Mouse (Mus musculus) stomach, embryonic 15.5 days (tissue): ENCODE measurements around the gene AW209491. TPM values are rescaled to one million over a fixed set of nuclear protein-coding genes. Genes with fewer than 3 reads are reported as not detected.

Experiments
- ATAC-seq: fragments of 200-750 bp; cut with Nextera tagmentation; 2 replicates; pipeline ENCODE4 v1.8.0; 2017; ENCODE audit warnings: low read depth, moderate number of reproducible peaks, moderate TSS enrichment; ENCODE audit not compliant: insufficient read depth, low FRiP score
- H3K27ac ChIP-seq: fragments of 300-500 bp; sonication (generic); 2 replicates; pipeline ENCODE4 v1.5.1; 2015; ENCODE audit warnings: mild to moderate bottlenecking, inconsistent platforms
- H3K27me3 ChIP-seq: fragments of 300-500 bp; sonication (generic); replicated peaks from 2 replicates; pipeline ENCODE4 v1.6.1; 2015; ENCODE audit warnings: inconsistent platforms
- H3K36me3 ChIP-seq: fragments of 300-500 bp; sonication (generic); 2 replicates; pipeline ENCODE4 v1.6.1; 2015; ENCODE audit warnings: inconsistent platforms
- H3K4me1 ChIP-seq: fragments of 300-500 bp; sonication (generic); 2 replicates; pipeline ENCODE4 v1.6.1; 2015; ENCODE audit warnings: inconsistent platforms
- H3K4me2 ChIP-seq: fragments of 300-500 bp; sonication (generic); 2 replicates; pipeline ENCODE4 v1.6.1; 2015; ENCODE audit warnings: mild to moderate bottlenecking, inconsistent platforms
- H3K4me3 ChIP-seq: fragments of 300-500 bp; sonication (generic); replicated peaks from 2 replicates; pipeline ENCODE4 v1.5.1; 2015; ENCODE audit warnings: inconsistent platforms
- H3K9ac ChIP-seq: fragments of 300-500 bp; sonication (generic); 2 replicates; pipeline ENCODE4 v1.6.1; 2015; ENCODE audit warnings: inconsistent platforms
- H3K9me3 ChIP-seq: fragments of 300-500 bp; sonication (generic); 2 replicates; pipeline ENCODE4 v1.6.1; 2016; ENCODE audit warnings: inconsistent platforms
- WGBS: fragments of 180-500 bp; shearing (Covaris S2); methylation state at CpG from one replicate; pipeline ENCODE4 v1.1.7; 2015; 5-methylcytosine and 5-hydroxymethylcytosine counted together
- polyA plus RNA-seq: library from polyadenylated mRNA; unstranded; fragments of >200 nt; fragmentation: Nextera tagmentation; extraction: Ambion mirVana; gene quantifications from 2 replicates; pipeline ENCODE4 v1.2.1, GENCODE M21; 2015

AW209491 gene
- polyA plus RNA-seq = 25.5 and 28.3 TPM in 2 replicates

GRCm38 (mm10) chr13:14629726-14630641 is at the start of gene AW209491:
TSS of gene AW209491 (plus strand) at chr13:14630154.
- Histone ChIP-seq H3K9ac (peak within 1 kb of the TSS; percentile 49), H3K27me3 (no peaks in the 10 kb centered on the region), H3K4me2 (peak within 1 kb of the TSS; percentile 66), H3K36me3 (peaks cover 8% of the 10 kb centered on the region; the same call in 1 of the 2 replicates), H3K9me3 (no peaks in the 10 kb centered on the region), H3K4me1 (peaks cover 6% of the 10 kb centered on the region; the same call in 1 of the 2 replicates), H3K27ac (peak within 1 kb of the TSS; percentile 74; the same call in 1 of the 2 replicates), H3K4me3 (peak within 1 kb of the TSS; percentile 61)
- peak; percentile 95 for ATAC-seq
- under 1% methylated on average over 29 of the region's 29 CpGs for WGBS

DNA sequence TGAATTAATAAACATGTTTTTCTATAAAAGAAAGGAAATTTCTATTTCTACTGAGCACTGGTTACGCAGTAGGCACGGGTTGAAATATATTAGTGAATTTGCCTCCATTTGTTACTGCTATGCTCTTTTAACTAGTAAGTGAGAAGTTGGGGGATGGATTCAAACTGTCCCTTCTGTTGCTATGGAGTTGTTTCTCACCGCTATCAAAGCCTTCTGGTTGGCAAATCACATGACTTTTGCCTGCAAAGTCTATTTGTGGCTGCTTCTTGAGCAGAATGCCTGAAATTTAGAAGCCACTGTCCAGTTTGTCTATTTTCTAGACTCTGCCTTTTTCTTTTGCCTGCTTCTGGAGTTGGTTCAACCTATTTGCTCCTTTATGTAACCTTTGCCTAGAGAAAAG is 49.6 kb upstream of the AW209491 start:
- WGBS = 70% methylated on average over 3 of the region's 3 CpGs

DNA sequence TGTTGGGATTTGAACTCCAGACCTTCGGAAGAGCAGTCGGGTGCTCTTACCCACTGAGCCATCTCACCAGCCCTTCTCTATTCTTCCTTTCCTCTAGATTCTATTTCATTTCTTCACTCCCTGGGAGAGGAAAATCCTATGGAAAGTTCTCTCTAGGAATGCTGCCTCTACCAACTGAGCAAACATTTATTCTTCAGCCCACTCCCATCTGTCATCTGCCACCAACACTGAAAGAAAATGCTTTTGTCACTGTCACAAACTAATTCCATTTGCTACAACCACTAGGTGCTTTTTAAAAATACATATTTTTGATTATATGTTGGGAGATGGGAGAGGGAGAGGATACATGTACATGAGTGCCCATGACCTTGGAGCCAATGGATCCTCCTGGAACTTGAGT is 27.2 kb upstream of the AW209491 start:
- Histone ChIP-seq H3K27me3 (no peaks in the 10 kb centered on the region), H3K4me2 (no peak overlapping the region), H3K9me3 (no peaks in the 10 kb centered on the region), H3K27ac (no peak overlapping the region), H3K9ac (no peak overlapping the region), H3K4me1 (no peaks in the 10 kb centered on the region), H3K36me3 (no peaks in the 10 kb centered on the region), H3K4me3 (no peak overlapping the region)
- no peak for ATAC-seq
- WGBS = 91% methylated on average over 2 of the region's 2 CpGs

More for the DNA sequence above, 49.6 kb upstream of the AW209491 start:
- H3K9me3 ChIP-seq = no peaks in the 10 kb centered on the region
- ATAC-seq = no peak
- no peak overlapping the region for H3K27ac ChIP-seq
- H3K36me3 ChIP-seq = no peaks in the 10 kb centered on the region
- no peak overlapping the region for H3K9ac ChIP-seq
- no peaks in the 10 kb centered on the region for H3K4me1 ChIP-seq
- H3K4me2 ChIP-seq = no peak overlapping the region
- H3K27me3 ChIP-seq = no peaks in the 10 kb centered on the region
- H3K4me3 ChIP-seq = no peak overlapping the region

DNA sequence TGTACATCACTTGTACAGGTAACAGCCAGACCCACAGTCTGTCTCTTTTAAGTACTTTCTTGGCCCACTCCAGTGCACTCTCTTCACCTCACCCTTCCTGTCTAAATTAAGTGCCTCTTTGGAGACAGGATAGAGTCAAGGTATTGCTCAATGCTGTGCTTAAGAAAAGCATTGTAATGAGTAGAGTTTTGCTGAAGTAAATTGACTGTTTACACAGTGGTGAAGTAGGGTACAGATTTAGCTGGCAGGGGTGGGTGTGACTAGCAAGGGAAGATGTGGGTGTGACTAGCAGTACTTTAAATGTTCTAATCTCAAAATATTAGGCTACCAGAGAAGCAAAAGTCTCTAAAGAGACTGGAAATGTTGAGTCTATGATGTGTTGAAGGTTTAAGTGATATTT is 22.3 kb upstream of the AW209491 start:
- H3K4me1 ChIP-seq = no peaks in the 10 kb centered on the region
- H3K4me2 ChIP-seq = no peak overlapping the region
- no peak for ATAC-seq
- H3K27ac ChIP-seq = no peak overlapping the region
- H3K9me3 ChIP-seq = no peaks in the 10 kb centered on the region
- H3K27me3 ChIP-seq = no peaks in the 10 kb centered on the region
- no peak overlapping the region for H3K9ac ChIP-seq
- H3K4me3 ChIP-seq = no peak overlapping the region
- peaks cover 4% of the 10 kb centered on the region; the same call in 1 of the 2 replicates for H3K36me3 ChIP-seq

DNA sequence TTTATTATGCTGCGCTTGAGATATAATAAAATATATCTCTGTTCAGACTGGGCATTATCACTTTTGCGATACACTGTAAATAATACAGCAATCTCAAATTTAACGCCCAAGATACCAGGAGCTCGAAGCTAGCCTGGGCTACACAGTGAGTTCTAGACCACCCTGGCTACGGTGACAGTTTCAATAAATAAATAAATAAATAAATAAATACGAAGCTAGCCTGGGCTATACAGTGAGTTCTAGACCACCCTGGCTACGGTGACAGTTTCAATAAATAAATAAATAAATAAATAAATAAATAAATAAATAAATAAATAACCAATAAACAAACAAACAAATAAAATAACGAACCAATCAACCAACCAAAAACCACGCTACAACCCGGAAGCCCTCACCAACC is 17.5 kb upstream of the AW209491 start:
- Histone ChIP-seq H3K27me3 (no peaks in the 10 kb centered on the region), H3K9ac (peak overlapping the region; percentile 68; the same call in 1 of the 2 replicates), H3K9me3 (no peaks in the 10 kb centered on the region), H3K27ac (peak overlapping the region; percentile 84), H3K4me3 (peak overlapping the region; percentile 96), H3K4me1 (peaks cover 4% of the 10 kb centered on the region; the same call in 1 of the 2 replicates), H3K4me2 (peak overlapping the region; percentile 55), H3K36me3 (peaks cover 17% of the 10 kb centered on the region)
- 5% methylated on average over 10 of the region's 10 CpGs for WGBS
- ATAC-seq = peak; percentile 31; the same call in 1 of the 2 replicates

DNA sequence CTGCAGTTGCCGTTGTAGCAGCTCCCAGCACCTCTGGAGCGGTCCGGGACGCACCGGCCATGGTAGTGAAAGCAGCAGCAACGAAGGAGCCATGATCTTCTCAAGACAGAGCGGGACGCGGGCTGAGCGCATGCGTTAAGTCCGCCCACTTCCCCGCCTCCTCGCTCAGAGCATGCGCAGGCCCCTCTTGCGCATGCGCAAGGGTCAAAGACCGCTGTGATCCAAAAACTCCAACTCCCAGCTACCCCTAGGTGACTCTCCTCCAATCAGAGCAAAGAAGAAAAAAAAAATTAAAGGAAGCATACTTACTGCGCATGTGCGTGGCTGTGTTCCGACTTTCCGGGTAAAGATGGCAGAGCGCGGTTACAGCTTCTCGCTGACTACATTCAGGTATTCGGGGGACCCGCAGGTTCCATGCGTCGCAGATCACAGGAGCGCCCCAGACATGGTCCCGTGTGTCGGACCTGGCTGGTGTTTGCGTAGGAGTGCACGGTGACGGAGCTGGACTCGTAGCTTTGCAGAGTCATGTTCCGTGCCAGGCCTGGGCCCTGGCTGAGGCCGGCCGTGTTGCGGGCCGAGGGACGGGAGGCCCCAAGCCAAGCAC is 16.9 kb upstream of the AW209491 start, which contains the start of the genes Mrpl32 and Psma2:
Gene Mrpl32 (minus strand): TSS at position 240 of the 604 bp plus-strand sequence.
Gene Psma2 (plus strand): TSS at position 315 of the 604 bp plus-strand sequence.
- Histone ChIP-seq H3K4me3 (peak within 1 kb of the TSS; percentile 96), H3K9ac (peak within 1 kb of the TSS; percentile 97), H3K4me1 (peaks cover 4% of the 10 kb centered on the region; the same call in 1 of the 2 replicates), H3K27me3 (no peaks in the 10 kb centered on the region), H3K9me3 (no peaks in the 10 kb centered on the region), H3K36me3 (peaks cover 20% of the 10 kb centered on the region), H3K4me2 (peak within 1 kb of the TSS; percentile 55), H3K27ac (peak within 1 kb of the TSS; percentile 84)
- WGBS = under 1% methylated on average over 42 of the region's 42 CpGs
- peak; percentile 99 for ATAC-seq

GRCm38 (mm10) chr13:14613553-14613952 is 16.4 kb upstream of the AW209491 start:
- ATAC-seq = no peak
- Histone ChIP-seq H3K4me3 (peak overlapping the region; percentile 96), H3K4me2 (peak overlapping the region; percentile 49), H3K9ac (peak overlapping the region; percentile 97), H3K27me3 (no peaks in the 10 kb centered on the region), H3K27ac (peak overlapping the region; percentile 44; the same call in 1 of the 2 replicates), H3K9me3 (no peaks in the 10 kb centered on the region), H3K4me1 (peaks cover 4% of the 10 kb centered on the region; the same call in 1 of the 2 replicates), H3K36me3 (peaks cover 21% of the 10 kb centered on the region)
- under 1% methylated on average over 9 of the region's 9 CpGs for WGBS

- Histone ChIP-seq H3K9ac (no peak overlapping the region), H3K4me2 (no peak overlapping the region), H3K4me3 (no peak overlapping the region), H3K36me3 (peaks cover 45% of the 10 kb centered on the region), H3K27ac (no peak overlapping the region), H3K27me3 (no peaks in the 10 kb centered on the region), H3K9me3 (no peaks in the 10 kb centered on the region), H3K4me1 (peaks cover 4% of the 10 kb centered on the region; the same call in 1 of the 2 replicates)
- WGBS = 35% methylated on average over 2 of the region's 2 CpGs
- ATAC-seq = no peak
Measured at GRCm38 (mm10) chr13:14618724-14619123, 11.2 kb upstream of the AW209491 start.

DNA sequence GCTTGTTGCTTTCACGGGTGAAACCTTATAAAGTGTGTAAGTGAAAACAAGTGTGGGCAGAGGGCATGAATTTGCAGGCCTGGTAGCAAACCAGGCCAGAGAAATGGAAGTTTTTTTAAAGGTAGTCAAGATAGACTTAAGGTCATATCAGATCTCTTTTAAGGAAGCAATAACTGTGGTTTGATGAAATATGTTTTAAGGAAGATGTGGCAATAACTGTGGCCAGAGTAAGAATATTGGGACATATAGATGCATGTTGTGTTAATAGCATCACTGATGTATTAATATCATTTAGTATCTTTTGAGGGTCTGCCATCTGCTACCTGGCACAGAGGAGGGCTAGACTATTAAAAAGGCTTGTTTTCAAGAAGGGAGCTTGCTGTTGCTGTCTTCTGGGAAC is 10.0 kb downstream of the AW209491 start:
- Histone ChIP-seq H3K4me1 (no peaks in the 10 kb centered on the region), H3K36me3 (peaks cover 16% of the 10 kb centered on the region), H3K9ac (no peak overlapping the region), H3K27me3 (no peaks in the 10 kb centered on the region), H3K27ac (no peak overlapping the region), H3K9me3 (no peaks in the 10 kb centered on the region), H3K4me3 (no peak overlapping the region), H3K4me2 (no peak overlapping the region)
- WGBS = 42% methylated on average over 1 of the region's 1 CpGs
- ATAC-seq = no peak

DNA sequence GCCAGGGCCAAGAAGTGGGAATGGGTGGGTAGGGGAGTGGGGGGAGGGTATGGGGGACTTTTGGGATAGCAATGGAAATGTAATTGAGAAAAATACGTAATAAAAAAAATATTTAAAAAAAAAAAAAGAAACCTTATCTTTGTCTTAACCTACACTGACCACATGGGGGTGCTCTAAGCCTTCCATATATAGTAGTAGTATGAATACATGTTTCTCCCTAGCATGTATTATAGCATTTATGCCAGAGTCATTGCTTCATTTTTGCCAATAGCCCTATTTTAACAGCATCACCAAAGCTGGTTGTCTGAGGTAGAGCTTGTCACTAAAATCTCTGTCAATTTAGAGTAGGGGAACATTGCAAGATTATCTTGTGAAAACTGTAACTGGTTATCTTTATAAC is 19.3 kb downstream of the AW209491 start:
- 24% methylated on average over 1 of the region's 1 CpGs for WGBS
- Histone ChIP-seq H3K9ac (no peak overlapping the region), H3K4me1 (no peaks in the 10 kb centered on the region), H3K36me3 (no peaks in the 10 kb centered on the region), H3K4me3 (no peak overlapping the region), H3K4me2 (no peak overlapping the region), H3K27me3 (no peaks in the 10 kb centered on the region), H3K27ac (no peak overlapping the region), H3K9me3 (no peaks in the 10 kb centered on the region)
- ATAC-seq = no peak

DNA sequence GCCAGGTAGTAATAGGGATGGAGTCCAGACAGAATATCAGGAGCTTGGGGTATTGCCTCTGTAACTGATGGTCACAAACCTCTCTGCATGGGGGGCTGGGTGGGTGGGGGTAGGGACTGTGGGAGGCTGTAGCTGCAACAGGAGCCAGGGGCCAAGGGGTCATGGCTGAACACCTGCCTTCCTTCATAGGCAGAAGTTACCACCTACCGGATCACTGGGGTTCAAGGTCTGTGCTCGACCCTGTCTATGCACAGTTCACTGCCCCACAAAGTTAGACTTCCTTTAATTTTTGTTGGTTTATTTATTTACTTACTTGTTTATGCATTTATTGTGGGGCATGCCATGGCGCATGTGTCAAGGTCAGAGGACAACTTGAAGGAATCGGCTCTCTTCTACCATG is 37.2 kb downstream of the AW209491 start:
- no peaks in the 10 kb centered on the region for H3K4me1 ChIP-seq
- H3K9ac ChIP-seq = no peak overlapping the region
- no peak overlapping the region for H3K4me3 ChIP-seq
- H3K27ac ChIP-seq = no peak overlapping the region
- H3K36me3 ChIP-seq = no peaks in the 10 kb centered on the region
- ATAC-seq = no peak
- no peaks in the 10 kb centered on the region for H3K27me3 ChIP-seq
- H3K9me3 ChIP-seq = no peaks in the 10 kb centered on the region
- H3K4me2 ChIP-seq = no peak overlapping the region
- 67% methylated on average over 4 of the region's 4 CpGs for WGBS

- no peak for ATAC-seq
Measured at GRCm38 (mm10) chr13:14670342-14670741, 40.4 kb downstream of the AW209491 start.

More at GRCm38 (mm10) chr13:14670342-14670741, 40.4 kb downstream of the AW209491 start:
- no peak overlapping the region for H3K4me2 ChIP-seq
- H3K36me3 ChIP-seq = no peaks in the 10 kb centered on the region
- H3K27ac ChIP-seq = no peak overlapping the region
- no peaks in the 10 kb centered on the region for H3K4me1 ChIP-seq
- no peaks in the 10 kb centered on the region for H3K27me3 ChIP-seq
- H3K4me3 ChIP-seq = no peak overlapping the region
- no peak overlapping the region for H3K9ac ChIP-seq
- no peaks in the 10 kb centered on the region for H3K9me3 ChIP-seq
- WGBS = 33% methylated on average over 2 of the region's 2 CpGs
